Mouse (Mus musculus): ENCODE results near the gene Sytl3. TPM values are rescaled to one million over a fixed set of nuclear protein-coding genes. Genes with fewer than 3 reads are reported as not detected.
"Not testable (repeated sequence)": the region's sequence is repeated elsewhere in the genome, so short reads cannot be mapped to it uniquely, and the experiment has no call there.

Gene Sytl3
- polyA plus RNA-seq, 1 experiment from 2014 or later: 0.82 TPM

GRCm38 (mm10) chr17:6624926-6625558 is 33.9 kb upstream of the Sytl3 start:
- H3K4me2 ChIP-seq (ENCODE audit: low read length); H3K27ac ChIP-seq (ENCODE audit: low read length); H3K9ac ChIP-seq (ENCODE audit: low read depth, low read length); H3K27me3 ChIP-seq (ENCODE audit: control insufficient read depth, insufficient read depth, low read depth, low read length); H3K4me3 ChIP-seq (ENCODE audit: low read depth, low read length); H3K4me1 ChIP-seq (ENCODE audit: control insufficient read depth, insufficient read depth, low read length); H3K36me3 ChIP-seq (ENCODE audit: control insufficient read depth, insufficient read depth, low read length); ATAC-seq; H3K9me3 ChIP-seq (replicated peaks; ENCODE audit: control insufficient read depth, low read length, poor library complexity, severe bottlenecking): not testable (repeated sequence)
- WGBS: 45% methylated on average over 1 of the region's 6 CpGs

- ATAC-seq; H3K27ac ChIP-seq (ENCODE audit: low read length); H3K4me2 ChIP-seq (ENCODE audit: low read length); H3K4me3 ChIP-seq (ENCODE audit: low read depth, low read length); H3K9ac ChIP-seq (ENCODE audit: low read depth, low read length); H3K27me3 ChIP-seq (ENCODE audit: control insufficient read depth, insufficient read depth, low read depth, low read length); H3K36me3 ChIP-seq (ENCODE audit: control insufficient read depth, insufficient read depth, low read length); H3K9me3 ChIP-seq (replicated peaks; ENCODE audit: control insufficient read depth, low read length, poor library complexity, severe bottlenecking); H3K4me1 ChIP-seq (ENCODE audit: control insufficient read depth, insufficient read depth, low read length): not testable (repeated sequence)
- 86% methylated on average over 4 of the region's 4 CpGs for WGBS
These were observed 28.5 kb upstream of the Sytl3 start for GRCm38 (mm10) chr17:6630398-6630797.

GRCm38 (mm10) chr17:6632850-6633249 is 26.0 kb upstream of the Sytl3 start:
- WGBS: 94% methylated on average over 6 of the region's 6 CpGs
- not testable (repeated sequence) for H3K9me3 ChIP-seq (replicated peaks; ENCODE audit: control insufficient read depth, low read length, poor library complexity, severe bottlenecking); H3K4me3 ChIP-seq (ENCODE audit: low read depth, low read length); H3K27me3 ChIP-seq (ENCODE audit: control insufficient read depth, insufficient read depth, low read depth, low read length); H3K27ac ChIP-seq (ENCODE audit: low read length); H3K9ac ChIP-seq (ENCODE audit: low read depth, low read length); H3K4me1 ChIP-seq (ENCODE audit: control insufficient read depth, insufficient read depth, low read length); H3K4me2 ChIP-seq (ENCODE audit: low read length); ATAC-seq; H3K36me3 ChIP-seq (ENCODE audit: control insufficient read depth, insufficient read depth, low read length)

- not testable (repeated sequence) for H3K36me3 ChIP-seq (ENCODE audit: control insufficient read depth, insufficient read depth, low read length); H3K4me1 ChIP-seq (ENCODE audit: control insufficient read depth, insufficient read depth, low read length); H3K27ac ChIP-seq (ENCODE audit: low read length); H3K9me3 ChIP-seq (replicated peaks; ENCODE audit: control insufficient read depth, low read length, poor library complexity, severe bottlenecking); H3K9ac ChIP-seq (ENCODE audit: low read depth, low read length); ATAC-seq; H3K4me2 ChIP-seq (ENCODE audit: low read length); H3K4me3 ChIP-seq (ENCODE audit: low read depth, low read length); H3K27me3 ChIP-seq (ENCODE audit: control insufficient read depth, insufficient read depth, low read depth, low read length)
- 89% methylated on average over 1 of the region's 4 CpGs for WGBS
These were observed 23.1 kb upstream of the Sytl3 start for GRCm38 (mm10) chr17:6635781-6636180.

- Histone ChIP-seq H3K9ac (ENCODE audit: low read depth, low read length) (no peak overlapping the region), H3K27me3 (ENCODE audit: control insufficient read depth, insufficient read depth, low read depth, low read length) (no peaks in the 10 kb centered on the region), H3K4me3 (ENCODE audit: low read depth, low read length) (no peak overlapping the region), H3K36me3 (ENCODE audit: control insufficient read depth, insufficient read depth, low read length) (no peaks in the 10 kb centered on the region), H3K4me2 (ENCODE audit: low read length) (no peak overlapping the region), H3K9me3 (replicated peaks; ENCODE audit: control insufficient read depth, low read length, poor library complexity, severe bottlenecking) (no peaks in the 10 kb centered on the region), H3K27ac (ENCODE audit: low read length) (no peak overlapping the region), H3K4me1 (ENCODE audit: control insufficient read depth, insufficient read depth, low read length) (no peaks in the 10 kb centered on the region)
- no peak for ATAC-seq
- 87% methylated on average over 5 of the region's 5 CpGs for WGBS
These were observed 22.0 kb upstream of the Sytl3 start for GRCm38 (mm10) chr17:6636861-6637260.

GRCm38 (mm10) chr17:6637434-6637833 is 21.5 kb upstream of the Sytl3 start:
- not testable (repeated sequence) for H3K27ac ChIP-seq (ENCODE audit: low read length); ATAC-seq; H3K36me3 ChIP-seq (ENCODE audit: control insufficient read depth, insufficient read depth, low read length); H3K9ac ChIP-seq (ENCODE audit: low read depth, low read length); H3K4me3 ChIP-seq (ENCODE audit: low read depth, low read length); H3K4me2 ChIP-seq (ENCODE audit: low read length); H3K4me1 ChIP-seq (ENCODE audit: control insufficient read depth, insufficient read depth, low read length); H3K9me3 ChIP-seq (replicated peaks; ENCODE audit: control insufficient read depth, low read length, poor library complexity, severe bottlenecking); H3K27me3 ChIP-seq (ENCODE audit: control insufficient read depth, insufficient read depth, low read depth, low read length)
- WGBS: 100% methylated on average over 3 of the region's 4 CpGs

- ATAC-seq; H3K9me3 ChIP-seq (replicated peaks; ENCODE audit: control insufficient read depth, low read length, poor library complexity, severe bottlenecking); H3K4me3 ChIP-seq (ENCODE audit: low read depth, low read length); H3K36me3 ChIP-seq (ENCODE audit: control insufficient read depth, insufficient read depth, low read length); H3K27ac ChIP-seq (ENCODE audit: low read length); H3K4me2 ChIP-seq (ENCODE audit: low read length); H3K27me3 ChIP-seq (ENCODE audit: control insufficient read depth, insufficient read depth, low read depth, low read length); H3K9ac ChIP-seq (ENCODE audit: low read depth, low read length); H3K4me1 ChIP-seq (ENCODE audit: control insufficient read depth, insufficient read depth, low read length): not testable (repeated sequence)
- 73% methylated on average over 8 of the region's 8 CpGs for whole genome bisulfite sequencing
These were observed 20.4 kb upstream of the Sytl3 start for GRCm38 (mm10) chr17:6638444-6638843.

- H3K9me3 ChIP-seq (replicated peaks; ENCODE audit: control insufficient read depth, low read length, poor library complexity, severe bottlenecking); H3K4me3 ChIP-seq (ENCODE audit: low read depth, low read length); H3K4me2 ChIP-seq (ENCODE audit: low read length); H3K9ac ChIP-seq (ENCODE audit: low read depth, low read length); H3K27me3 ChIP-seq (ENCODE audit: control insufficient read depth, insufficient read depth, low read depth, low read length); ATAC-seq; H3K27ac ChIP-seq (ENCODE audit: low read length); H3K36me3 ChIP-seq (ENCODE audit: control insufficient read depth, insufficient read depth, low read length); H3K4me1 ChIP-seq (ENCODE audit: control insufficient read depth, insufficient read depth, low read length): not testable (repeated sequence)
- 95% methylated on average over 16 of the region's 21 CpGs for WGBS
These were observed 19.4 kb upstream of the Sytl3 start for GRCm38 (mm10) chr17:6639486-6639885.

GRCm38 (mm10) chr17:6640044-6640637 is 18.8 kb upstream of the Sytl3 start:
- WGBS: 83% methylated on average over 10 of the region's 10 CpGs
- H3K4me3 ChIP-seq (ENCODE audit: low read depth, low read length); ATAC-seq; H3K27ac ChIP-seq (ENCODE audit: low read length); H3K4me2 ChIP-seq (ENCODE audit: low read length); H3K9ac ChIP-seq (ENCODE audit: low read depth, low read length); H3K9me3 ChIP-seq (replicated peaks; ENCODE audit: control insufficient read depth, low read length, poor library complexity, severe bottlenecking); H3K4me1 ChIP-seq (ENCODE audit: control insufficient read depth, insufficient read depth, low read length); H3K36me3 ChIP-seq (ENCODE audit: control insufficient read depth, insufficient read depth, low read length); H3K27me3 ChIP-seq (ENCODE audit: control insufficient read depth, insufficient read depth, low read depth, low read length): not testable (repeated sequence)

All from midbrain, embryonic 16.5 days (tissue).